Mouse (Mus musculus) embryo, embryonic 11 days (tissue): Measurements from ENCODE around the gene Eef1akmt4.

Experiments
- DNase-seq: peaks from one replicate; pipeline ENCODE4 v3.0.0-alpha.2; 2015

Gene Eef1akmt4

GRCm38 (mm10) chr16:20611357-20612227, at the start of gene Eef1akmt4, which contains the start of the genes Gm49333 and Alg3:
Gene Eef1akmt4, plus strand, starts transcription at chr16:20611593.
Gene Gm49333, plus strand, starts transcription at chr16:20611610.
Gene Alg3, minus strand, starts transcription at chr16:20611735.
- peak; percentile 96 for DNase-seq

- DNase-seq, result no peak
Observed at GRCm38 (mm10) chr16:20565075-20565474, 46.3 kb upstream of the Eef1akmt4 start.

GRCm38 (mm10) chr16:20589366-20589938, 21.9 kb upstream of the Eef1akmt4 start, which contains the start of gene Vwa5b2:
Gene Vwa5b2, plus strand, starts transcription at chr16:20589471.
- no peak for DNase-seq

GRCm38 (mm10) chr16:20589939-20590679, 21.3 kb upstream of the Eef1akmt4 start:
- peak; percentile 72 for DNase-seq

DNA sequence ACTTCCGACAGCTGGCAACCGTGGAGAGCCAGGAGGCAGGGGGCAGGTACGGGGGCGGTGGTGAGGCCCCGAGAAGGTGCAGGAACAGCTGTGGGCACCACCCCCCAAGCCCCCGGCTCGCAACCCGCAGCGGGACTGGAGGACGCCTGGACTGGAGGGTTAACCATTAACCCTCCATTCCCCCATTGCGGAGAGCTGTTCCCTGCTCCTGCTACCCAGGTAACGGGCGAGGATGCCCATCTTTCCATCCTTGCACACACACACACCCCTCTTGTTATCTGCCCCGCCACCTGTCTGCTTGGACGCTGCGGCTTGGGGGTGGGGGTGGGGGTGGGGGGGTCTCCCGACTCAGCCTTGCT, 20.7 kb upstream of the Eef1akmt4 start:
- DNase-seq, result no peak

DNA sequence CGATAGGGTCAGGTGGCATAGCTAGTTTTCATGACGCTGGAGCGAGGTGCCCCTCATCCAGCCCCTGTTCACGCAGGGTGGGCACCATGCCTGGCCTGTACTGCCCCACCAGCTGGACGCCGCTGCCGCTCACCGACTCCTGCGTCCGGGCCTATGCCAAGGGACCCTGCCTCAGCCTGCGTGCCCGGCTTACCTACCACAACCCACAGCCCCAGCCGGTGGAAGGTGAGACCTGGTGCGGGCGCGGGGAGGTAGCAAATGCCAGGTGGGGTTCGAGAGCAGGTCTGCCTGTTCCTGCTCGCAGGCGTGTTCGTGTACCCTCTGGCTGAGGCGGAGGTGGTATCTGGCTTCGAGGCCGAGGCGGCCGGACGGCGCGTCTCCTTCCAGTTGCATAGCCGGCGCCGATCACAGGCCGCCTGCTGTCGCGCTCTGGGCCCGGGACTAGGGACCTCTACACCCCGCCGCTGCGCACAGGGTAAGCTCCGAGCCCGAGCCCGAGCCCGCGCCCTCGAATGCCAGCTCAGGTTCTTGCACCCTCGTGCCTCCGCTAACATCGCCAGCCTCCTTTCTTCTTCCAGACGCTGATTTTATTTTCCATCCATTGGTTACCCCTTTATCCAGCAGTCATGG, 20.2 kb upstream of the Eef1akmt4 start:
- DNase-seq, result peak; percentile 47

- DNase-seq, result no peak
Observed at GRCm38 (mm10) chr16:20595060-20595673, 16.2 kb upstream of the Eef1akmt4 start.

- no peak for DNase-seq
Observed at GRCm38 (mm10) chr16:20595737-20596136, 15.7 kb upstream of the Eef1akmt4 start.

- DNase-seq, result no peak
Observed at GRCm38 (mm10) chr16:20596687-20597441, 14.5 kb upstream of the Eef1akmt4 start.

DNA sequence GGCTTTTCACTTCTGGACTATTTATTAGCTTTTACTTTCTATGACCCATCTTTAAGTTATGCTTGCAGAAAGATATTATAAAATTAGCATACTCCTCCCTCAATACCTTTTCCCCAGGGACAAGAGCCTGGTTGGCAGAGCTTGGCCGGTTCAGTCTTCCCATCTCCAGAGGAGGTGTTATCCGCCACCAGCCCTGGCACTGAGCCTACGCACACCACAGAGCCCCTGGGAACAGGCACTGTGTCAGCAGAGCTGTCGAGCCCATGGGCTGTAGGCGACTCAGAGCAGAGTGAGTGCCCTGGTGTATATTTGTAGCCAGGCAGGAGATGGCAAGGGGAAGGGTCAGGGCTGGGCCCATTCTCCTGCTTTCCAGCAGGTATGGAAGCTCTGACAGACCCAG, 10.9 kb upstream of the Eef1akmt4 start:
- DNase-seq, result no peak

DNA sequence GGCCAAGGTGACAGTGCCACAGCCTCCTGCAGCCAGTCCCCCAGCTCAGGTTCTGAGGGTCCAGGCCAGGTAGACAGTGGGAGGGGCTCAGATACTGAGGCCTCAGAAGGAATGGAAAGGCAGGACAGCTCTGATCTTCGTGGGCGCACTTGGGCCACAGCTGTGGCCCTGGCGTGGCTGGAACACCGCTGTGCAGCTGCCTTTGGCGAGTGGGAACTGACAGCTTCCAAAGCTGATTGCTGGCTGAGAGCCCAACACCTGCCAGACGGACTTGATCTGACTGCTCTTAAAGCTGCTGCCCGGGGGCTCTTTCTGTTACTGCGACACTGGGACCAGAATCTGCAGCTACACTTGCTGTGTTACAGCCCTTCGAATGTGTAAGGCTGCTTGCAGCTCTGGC, 6.7 kb upstream of the Eef1akmt4 start:
- no peak for DNase-seq

GRCm38 (mm10) chr16:20610501-20611356, 664 bp upstream of the Eef1akmt4 start:
- DNase-seq, result peak; percentile 90

DNA sequence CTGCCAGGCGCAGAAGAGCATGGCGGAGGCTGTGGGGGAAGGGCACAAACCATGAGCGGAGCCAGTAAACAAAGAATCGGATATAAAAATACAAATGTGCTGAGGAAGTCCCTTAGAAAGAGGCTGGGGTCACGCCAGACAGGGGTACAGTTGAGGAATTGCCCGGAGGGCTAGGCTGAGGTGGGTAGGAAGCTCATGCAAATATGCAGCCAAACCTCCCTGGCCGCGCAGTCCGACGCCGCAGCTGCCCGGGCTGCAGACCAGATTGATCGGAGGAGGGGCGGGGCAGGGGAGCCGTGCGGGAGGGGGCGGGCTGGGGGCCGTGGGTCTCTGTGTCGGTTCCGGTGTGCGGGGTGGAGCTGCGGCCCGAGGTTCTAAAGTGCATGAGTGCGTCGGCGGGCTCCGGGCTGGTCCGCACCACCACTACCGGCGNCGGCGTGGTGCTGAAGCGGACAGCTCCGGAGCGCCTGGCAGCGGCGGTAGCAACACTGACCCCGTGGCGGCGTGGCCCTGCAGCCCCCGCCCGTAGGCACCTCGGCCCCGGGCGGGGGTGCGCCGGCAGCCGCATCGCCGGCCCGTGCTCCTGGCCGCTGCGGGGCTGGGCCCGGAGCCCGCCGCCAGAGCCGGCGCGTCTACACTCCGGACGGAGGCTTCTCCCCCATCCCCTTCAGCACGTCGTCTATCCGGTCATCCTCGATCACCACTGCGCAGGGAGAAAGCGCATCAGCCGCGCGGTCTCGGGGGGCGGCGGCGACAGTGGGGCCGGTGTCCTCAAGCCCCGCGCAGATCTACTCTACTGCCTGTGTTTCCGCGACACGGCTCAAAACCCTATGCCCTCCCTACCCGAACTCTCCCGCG, 8.4 kb downstream of the Eef1akmt4 start:
- peak; percentile 77 for DNase-seq

DNA sequence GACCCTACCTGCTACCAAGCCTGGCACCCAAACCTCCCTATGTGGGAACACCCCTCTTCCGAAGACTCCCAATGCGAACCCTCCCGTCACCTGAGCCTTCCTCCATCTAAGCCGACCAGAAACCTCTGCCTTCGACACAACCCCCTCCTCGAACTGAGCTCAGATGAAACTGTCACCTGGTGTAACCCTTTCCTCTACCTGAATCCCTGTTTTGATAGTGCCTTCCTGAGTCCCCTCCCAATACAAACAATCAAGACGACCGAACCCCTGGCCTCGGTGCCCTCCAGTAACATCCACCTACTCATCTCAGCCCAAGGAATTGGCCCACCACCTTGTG, 9.0 kb downstream of the Eef1akmt4 start:
- DNase-seq, result no peak

DNA sequence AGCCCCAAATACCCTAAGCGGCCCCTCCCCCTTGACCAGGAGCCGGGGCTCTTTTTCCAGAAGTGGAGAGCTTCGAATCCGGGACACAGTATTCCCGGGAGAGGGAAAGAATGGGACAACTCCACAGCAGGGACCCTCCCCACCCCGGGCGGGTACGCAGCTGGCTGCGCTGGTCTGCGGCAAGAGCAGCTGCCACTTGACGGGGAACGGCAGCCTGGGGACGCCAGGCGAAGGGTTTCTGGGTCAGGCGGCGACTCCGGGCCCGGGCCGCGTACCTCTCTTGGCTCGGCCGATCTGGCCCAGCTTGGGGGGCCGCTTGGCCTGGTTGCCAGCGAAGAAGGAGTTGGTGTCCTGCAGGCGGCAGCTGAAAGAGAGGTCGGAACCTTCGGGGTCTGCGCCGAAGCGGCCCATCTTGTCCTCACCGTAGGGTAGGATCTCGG, 9.4 kb downstream of the Eef1akmt4 start:
- DNase-seq, result no peak

GRCm38 (mm10) chr16:20621191-20621990, 10.0 kb downstream of the Eef1akmt4 start, which contains the start of gene Camk2n2:
Gene Camk2n2, minus strand, starts transcription at chr16:20621287.
- peak; percentile 77 for DNase-seq

GRCm38 (mm10) chr16:20621991-20622685, 10.7 kb downstream of the Eef1akmt4 start:
- peak; percentile 82 for DNase-seq

GRCm38 (mm10) chr16:20623211-20623610, 11.8 kb downstream of the Eef1akmt4 start:
- no peak for DNase-seq
